Mouse (Mus musculus): Measurements from ENCODE around the gene Gtpbp3. TPM values are rescaled to one million over a fixed set of nuclear protein-coding genes. Genes with fewer than 3 reads are reported as not detected.
A peak's percentile ranks its signal among the peaks of the same experiment; 100 is the strongest.

Gtpbp3 gene
- total RNA-seq (2021) = 10 to 100 TPM in 1 of 2 experiments, 1 to 10 TPM in 1; 8.8 to 12.4 TPM
- long read RNA-seq, experiment 1, transcript Gtpbp3-201 (9 exons, 2,800 nt) = major isoform, 9 of 14 reads
- long read RNA-seq, experiment 1, partial matches to known transcripts = 0 of 14 reads
- long read RNA-seq, experiment 1, other reads (novel, unspliced or antisense) = 4 of 14 reads
- long read RNA-seq, experiment 2, transcript Gtpbp3-201 (9 exons, 2,800 nt) = major isoform, 6 of 13 reads
- long read RNA-seq, experiment 2, partial matches to known transcripts = 2 of 13 reads
- long read RNA-seq, experiment 2, other reads (novel, unspliced or antisense) = 1 of 13 reads

GRCm38 (mm10) chr8:71487691-71488445 lies at the start of gene Gtpbp3:
TSS of gene Gtpbp3 (plus strand) at chr8:71488103.
- DNase-seq = peak; percentile 81

- peak; percentile 47 for DNase-seq
Measured at GRCm38 (mm10) chr8:71441404-71441803, 46.5 kb upstream of the Gtpbp3 start.

- DNase-seq = no peak
Measured at GRCm38 (mm10) chr8:71445096-71445495, 42.8 kb upstream of the Gtpbp3 start.

- DNase-seq = no peak
Measured at GRCm38 (mm10) chr8:71451337-71451736, 36.6 kb upstream of the Gtpbp3 start.

- no peak for DNase-seq
Measured at GRCm38 (mm10) chr8:71451777-71452176, 36.1 kb upstream of the Gtpbp3 start.

- no peak for DNase-seq
Measured at GRCm38 (mm10) chr8:71452669-71453068, 35.2 kb upstream of the Gtpbp3 start.

GRCm38 (mm10) chr8:71454668-71455067 lies 33.2 kb upstream of the Gtpbp3 start:
- DNase-seq = no peak

- no peak for DNase-seq
Measured at GRCm38 (mm10) chr8:71456906-71457305, 31.0 kb upstream of the Gtpbp3 start.

GRCm38 (mm10) chr8:71457659-71458270 lies 30.1 kb upstream of the Gtpbp3 start:
- DNase-seq = no peak

- no peak for DNase-seq
Measured at GRCm38 (mm10) chr8:71460716-71461115, 27.2 kb upstream of the Gtpbp3 start.

GRCm38 (mm10) chr8:71461152-71461840 lies 26.6 kb upstream of the Gtpbp3 start:
- DNase-seq = no peak

GRCm38 (mm10) chr8:71462191-71462590 lies 25.7 kb upstream of the Gtpbp3 start:
- no peak for DNase-seq

GRCm38 (mm10) chr8:71462786-71463185 lies 25.1 kb upstream of the Gtpbp3 start:
- DNase-seq = no peak

- DNase-seq = peak; percentile 97
Measured at GRCm38 (mm10) chr8:71463188-71464033, 24.5 kb upstream of the Gtpbp3 start, which contains the start of gene Abhd8. TSS of gene Abhd8 (minus strand) at chr8:71463655.

GRCm38 (mm10) chr8:71464513-71465500 lies 23.1 kb upstream of the Gtpbp3 start, which contains the start of gene Mrpl34:
TSS of gene Mrpl34 (plus strand) at chr8:71464959.
- DNase-seq = peak; percentile 94

- no peak for DNase-seq
Measured at GRCm38 (mm10) chr8:71465733-71466132, 22.2 kb upstream of the Gtpbp3 start.

- no peak for DNase-seq
Measured at GRCm38 (mm10) chr8:71466198-71466597, 21.7 kb upstream of the Gtpbp3 start.

GRCm38 (mm10) chr8:71467201-71467600 lies 20.7 kb upstream of the Gtpbp3 start:
- DNase-seq = no peak

GRCm38 (mm10) chr8:71468001-71468400 lies 19.9 kb upstream of the Gtpbp3 start:
- DNase-seq = no peak

GRCm38 (mm10) chr8:71468916-71469315 lies 19.0 kb upstream of the Gtpbp3 start, which contains the start of gene Dda1:
TSS of gene Dda1 (plus strand) at chr8:71469199.
- peak; percentile 92 for DNase-seq

All from gastrocnemius, postnatal 10 days (tissue).